Mouse (Mus musculus): ENCODE measurements at regions not wholly inside any gene's neighbourhood (a gene's known extent, or its start where the extent isn't known, plus 50 kb on each side); places are given as distances from the start of the nearest gene placed in this dataset.

- ATAC-seq (ENCODE audit: low FRiP score): no peak
- Histone ChIP-seq H3K36me3 (no peaks in the 10 kb centered on the region), H3K4me1 (no peaks in the 10 kb centered on the region), H3K27ac (replicated peaks) (no peak overlapping the region), H3K4me2 (no peak overlapping the region), H3K27me3 (replicated peaks) (no peaks in the 10 kb centered on the region), H3K4me3 (replicated peaks) (no peak overlapping the region), H3K9me3 (replicated peaks) (no peaks in the 10 kb centered on the region), H3K9ac (replicated peaks) (no peak overlapping the region)
- WGBS: 24% methylated on average over 4 of the region's 4 CpGs
Observed at GRCm38 (mm10) chr7:72768705-72769104, 462.3 kb upstream of the Mctp2 start.

- H3K27ac ChIP-seq (replicated peaks): peak overlapping the region; percentile 73
- H3K9ac ChIP-seq (replicated peaks): no peak overlapping the region
- ATAC-seq (ENCODE audit: low FRiP score): peak; percentile 86
- H3K4me1 ChIP-seq: peaks cover 7% of the 10 kb centered on the region
- no peaks in the 10 kb centered on the region for H3K27me3 ChIP-seq (replicated peaks)
- no peaks in the 10 kb centered on the region for H3K9me3 ChIP-seq (replicated peaks)
- no peak overlapping the region for H3K4me3 ChIP-seq (replicated peaks)
- WGBS: 24% methylated on average over 3 of the region's 3 CpGs
- H3K36me3 ChIP-seq: no peaks in the 10 kb centered on the region
- H3K4me2 ChIP-seq: no peak overlapping the region
Observed at GRCm38 (mm10) chr7:72774031-72774770, 467.8 kb upstream of the Mctp2 start.

GRCm38 (mm10) chr7:72774771-72775119, 468.3 kb upstream of the Mctp2 start:
- peaks cover 7% of the 10 kb centered on the region for H3K4me1 ChIP-seq
- H3K27me3 ChIP-seq (replicated peaks): no peaks in the 10 kb centered on the region
- no peak overlapping the region for H3K4me2 ChIP-seq
- no peak; the same call in 1 of the 2 replicates for ATAC-seq (ENCODE audit: low FRiP score)
- WGBS: 19% methylated on average over 3 of the region's 3 CpGs
- H3K9ac ChIP-seq (replicated peaks): no peak overlapping the region
- H3K4me3 ChIP-seq (replicated peaks): no peak overlapping the region
- H3K9me3 ChIP-seq (replicated peaks): no peaks in the 10 kb centered on the region
- peak overlapping the region; percentile 73 for H3K27ac ChIP-seq (replicated peaks)
- no peaks in the 10 kb centered on the region for H3K36me3 ChIP-seq

- no peak overlapping the region for H3K4me3 ChIP-seq (replicated peaks)
- no peaks in the 10 kb centered on the region for H3K36me3 ChIP-seq
- no peak overlapping the region for H3K4me2 ChIP-seq
- no peak overlapping the region for H3K9ac ChIP-seq (replicated peaks)
- no peaks in the 10 kb centered on the region for H3K4me1 ChIP-seq
- no peaks in the 10 kb centered on the region for H3K9me3 ChIP-seq (replicated peaks)
- no peak overlapping the region for H3K27ac ChIP-seq (replicated peaks)
- WGBS: 75% methylated on average over 1 of the region's 1 CpGs
- no peak for ATAC-seq (ENCODE audit: low FRiP score)
- H3K27me3 ChIP-seq (replicated peaks): no peaks in the 10 kb centered on the region
Observed at GRCm38 (mm10) chr7:72787306-72787705, 480.9 kb upstream of the Mctp2 start.

GRCm38 (mm10) chr7:72788261-72788660, 481.9 kb upstream of the Mctp2 start:
- H3K4me2 ChIP-seq: no peak overlapping the region
- H3K27ac ChIP-seq (replicated peaks): no peak overlapping the region
- H3K4me1 ChIP-seq: no peaks in the 10 kb centered on the region
- WGBS: 24% methylated on average over 2 of the region's 2 CpGs
- H3K27me3 ChIP-seq (replicated peaks): no peaks in the 10 kb centered on the region
- H3K4me3 ChIP-seq (replicated peaks): no peak overlapping the region
- H3K36me3 ChIP-seq: no peaks in the 10 kb centered on the region
- no peak for ATAC-seq (ENCODE audit: low FRiP score)
- no peaks in the 10 kb centered on the region for H3K9me3 ChIP-seq (replicated peaks)
- no peak overlapping the region for H3K9ac ChIP-seq (replicated peaks)

- ATAC-seq (ENCODE audit: low FRiP score): no peak
- no peaks in the 10 kb centered on the region for H3K27me3 ChIP-seq (replicated peaks)
- no peaks in the 10 kb centered on the region for H3K4me1 ChIP-seq
- no peak overlapping the region for H3K4me2 ChIP-seq
- no peak overlapping the region for H3K9ac ChIP-seq (replicated peaks)
- no peak overlapping the region for H3K4me3 ChIP-seq (replicated peaks)
- no peaks in the 10 kb centered on the region for H3K36me3 ChIP-seq
- WGBS: 91% methylated on average over 3 of the region's 3 CpGs
- no peaks in the 10 kb centered on the region for H3K9me3 ChIP-seq (replicated peaks)
- H3K27ac ChIP-seq (replicated peaks): no peak overlapping the region
Observed at GRCm38 (mm10) chr7:72822142-72822541, 515.7 kb upstream of the Mctp2 start.

- Histone ChIP-seq H3K9ac (replicated peaks) (no peak overlapping the region), H3K4me1 (no peaks in the 10 kb centered on the region), H3K4me3 (replicated peaks) (no peak overlapping the region), H3K27me3 (replicated peaks) (no peaks in the 10 kb centered on the region), H3K36me3 (no peaks in the 10 kb centered on the region), H3K27ac (replicated peaks) (no peak overlapping the region), H3K4me2 (no peak overlapping the region), H3K9me3 (replicated peaks) (no peaks in the 10 kb centered on the region)
- WGBS: 67% methylated on average over 3 of the region's 3 CpGs
- no peak for ATAC-seq (ENCODE audit: low FRiP score)
Observed at GRCm38 (mm10) chr7:72826597-72826996, 520.2 kb upstream of the Mctp2 start.

GRCm38 (mm10) chr7:72835423-72835822, 529.0 kb upstream of the Mctp2 start:
- Histone ChIP-seq H3K9me3 (replicated peaks) (0 out of 2 replicates have a peak, but pooled peaks cover 3% of the 10 kb centered on the region), H3K27ac (replicated peaks) (no peak overlapping the region), H3K9ac (replicated peaks) (no peak overlapping the region), H3K4me3 (replicated peaks) (no peak overlapping the region), H3K4me1 (peaks cover 9% of the 10 kb centered on the region; the same call in 1 of the 2 replicates), H3K27me3 (replicated peaks) (no peaks in the 10 kb centered on the region), H3K4me2 (no peak overlapping the region), H3K36me3 (no peaks in the 10 kb centered on the region)
- WGBS: 89% methylated on average over 1 of the region's 1 CpGs
- no peak for ATAC-seq (ENCODE audit: low FRiP score)

- Histone ChIP-seq H3K4me3 (replicated peaks) (no peak overlapping the region), H3K4me2 (no peak overlapping the region), H3K9ac (replicated peaks) (no peak overlapping the region), H3K27ac (replicated peaks) (no peak overlapping the region), H3K9me3 (replicated peaks) (0 out of 2 replicates have a peak, but pooled peaks cover 3% of the 10 kb centered on the region), H3K36me3 (no peaks in the 10 kb centered on the region), H3K4me1 (peaks cover 9% of the 10 kb centered on the region; the same call in 1 of the 2 replicates), H3K27me3 (replicated peaks) (no peaks in the 10 kb centered on the region)
- 84% methylated on average over 4 of the region's 4 CpGs for WGBS
- no peak for ATAC-seq (ENCODE audit: low FRiP score)
Observed at GRCm38 (mm10) chr7:72836026-72836425, 529.6 kb upstream of the Mctp2 start.

GRCm38 (mm10) chr7:72836457-72836985, 530.1 kb upstream of the Mctp2 start:
- ATAC-seq (ENCODE audit: low FRiP score): no peak
- H3K27ac ChIP-seq (replicated peaks): no peak overlapping the region
- 36% methylated on average over 6 of the region's 6 CpGs for WGBS

GRCm38 (mm10) chr7:72837992-72838655, 531.7 kb upstream of the Mctp2 start:
- Histone ChIP-seq H3K9ac (replicated peaks) (no peak overlapping the region), H3K4me2 (no peak overlapping the region), H3K9me3 (replicated peaks) (0 out of 2 replicates have a peak, but pooled peaks cover 3% of the 10 kb centered on the region), H3K36me3 (no peaks in the 10 kb centered on the region), H3K27ac (replicated peaks) (no peak overlapping the region), H3K4me3 (replicated peaks) (no peak overlapping the region), H3K4me1 (peaks cover 9% of the 10 kb centered on the region; the same call in 1 of the 2 replicates), H3K27me3 (replicated peaks) (no peaks in the 10 kb centered on the region)
- no peak for ATAC-seq (ENCODE audit: low FRiP score)
- WGBS: 11% methylated on average over 6 of the region's 6 CpGs

More at GRCm38 (mm10) chr7:72836457-72836985, 530.1 kb upstream of the Mctp2 start:
- no peak overlapping the region for H3K4me2 ChIP-seq
- peaks cover 9% of the 10 kb centered on the region; the same call in 1 of the 2 replicates for H3K4me1 ChIP-seq
- H3K4me3 ChIP-seq (replicated peaks): no peak overlapping the region
- no peak overlapping the region for H3K9ac ChIP-seq (replicated peaks)
- H3K36me3 ChIP-seq: no peaks in the 10 kb centered on the region
- H3K9me3 ChIP-seq (replicated peaks): 0 out of 2 replicates have a peak, but pooled peaks cover 3% of the 10 kb centered on the region
- no peaks in the 10 kb centered on the region for H3K27me3 ChIP-seq (replicated peaks)

- no peaks in the 10 kb centered on the region for H3K4me1 ChIP-seq
- no peak overlapping the region for H3K4me3 ChIP-seq (replicated peaks)
- no peak overlapping the region for H3K4me2 ChIP-seq
- no peaks in the 10 kb centered on the region for H3K9me3 ChIP-seq (replicated peaks)
- no peak overlapping the region for H3K9ac ChIP-seq (replicated peaks)
- no peak overlapping the region for H3K27ac ChIP-seq (replicated peaks)
- no peak for ATAC-seq (ENCODE audit: low FRiP score)
- H3K36me3 ChIP-seq: no peaks in the 10 kb centered on the region
- H3K27me3 ChIP-seq (replicated peaks): no peaks in the 10 kb centered on the region
- 95% methylated on average over 1 of the region's 1 CpGs for WGBS
Observed at GRCm38 (mm10) chr7:72851346-72851745, 524.0 kb upstream of the Rgma start.

All from neural tube, embryonic 15.5 days (tissue).